Mouse (Mus musculus) heart, postnatal 0 days (tissue): ENCODE results near the gene Spns2. TPM values are rescaled to one million over a fixed set of nuclear protein-coding genes. Genes with fewer than 3 reads are reported as not detected.

Experiments used
- ATAC-seq: fragments of 200-750 bp; cut with Nextera tagmentation; 2 replicates; pipeline ENCODE4 v1.8.0; 2017; ENCODE audit warnings: low read depth, moderate number of reproducible peaks, moderate library complexity; ENCODE audit not compliant: insufficient read depth
- DNase-seq: peaks from one replicate; pipeline ENCODE4 v3.0.0-alpha.2; 2016; ENCODE audit warnings: low spot score
- H3K27ac ChIP-seq: fragments of 300-500 bp; sonication (generic); 2 replicates; pipeline ENCODE4 v1.5.1; 2014; ENCODE audit warnings: low read depth, mild to moderate bottlenecking
- H3K27me3 ChIP-seq: fragments of 300-500 bp; sonication (generic); 2 replicates; pipeline ENCODE4 v1.6.1; 2014; ENCODE audit warnings: low read length, mixed read lengths; ENCODE audit not compliant: control insufficient read depth, insufficient read depth
- H3K36me3 ChIP-seq: fragments of 300-500 bp; sonication (generic); replicated peaks from 2 replicates; pipeline ENCODE4 v1.6.1; 2014; ENCODE audit warnings: low read length, mixed read lengths; ENCODE audit not compliant: control insufficient read depth, insufficient read depth
- H3K4me1 ChIP-seq: fragments of 300-500 bp; sonication (generic); 2 replicates; pipeline ENCODE4 v1.6.1; 2014; ENCODE audit warnings: antibody characterized with exemption; ENCODE audit not compliant: control insufficient read depth, insufficient read depth
- H3K4me2 ChIP-seq: fragments of 300-500 bp; sonication (generic); 2 replicates; pipeline ENCODE4 v1.6.1; 2014; ENCODE audit warnings: low read depth, mild to moderate bottlenecking, low read length, moderate library complexity
- H3K4me3 ChIP-seq: fragments of 300-500 bp; sonication (generic); 2 replicates; pipeline ENCODE4 v1.5.1; 2014; ENCODE audit warnings: low read depth, low read length
- H3K9ac ChIP-seq: fragments of 300-500 bp; sonication (generic); replicated peaks from 2 replicates; pipeline ENCODE4 v1.6.1; 2014; ENCODE audit warnings: low read depth, low read length, mixed read lengths
- H3K9me3 ChIP-seq: fragments of 300-500 bp; sonication (generic); replicated peaks from 2 replicates; pipeline ENCODE4 v1.6.1; 2016; ENCODE audit warnings: low read length; ENCODE audit not compliant: control insufficient read depth
- CTCF ChIP-seq: IDR thresholded peaks from 2 replicates; pipeline ENCODE4 v1.5.1; 2016; ENCODE audit warnings: antibody characterized with exemption, control low read depth, low read depth
- EP300 ChIP-seq: IDR thresholded peaks from 2 replicates; pipeline ENCODE4 v1.6.1; 2016; ENCODE audit warnings: antibody characterized with exemption, low read depth
- WGBS: fragments of 180-500 bp; shearing (Covaris S2); extraction: QIAGEN DNeasy Blood & Tissue Kit; methylation state at CpG from one replicate; pipeline ENCODE4 v1.1.7; 2014; 5-methylcytosine and 5-hydroxymethylcytosine counted together
- polyA plus RNA-seq: library from polyadenylated mRNA; unstranded; fragments of >200 nt; fragmentation: Nextera tagmentation; extraction: Ambion mirVana; gene quantifications from 2 replicates; pipeline ENCODE4 v1.2.1, GENCODE M21; 2015
- total RNA-seq: library from RNA; depleted of rRNA; stranded (reverse); fragments of >200 nt; gene quantifications from 2 replicates; pipeline ENCODE4 v1.2.3, GENCODE M21; 2014; ENCODE audit warnings: low replicate concordance; rRNA removed

The Spns2 gene
- total RNA-seq (31.8 and 44.2 TPM in 2 replicates), polyA plus RNA-seq (2.4 and 2.9 TPM in 2 replicates)

DNA sequence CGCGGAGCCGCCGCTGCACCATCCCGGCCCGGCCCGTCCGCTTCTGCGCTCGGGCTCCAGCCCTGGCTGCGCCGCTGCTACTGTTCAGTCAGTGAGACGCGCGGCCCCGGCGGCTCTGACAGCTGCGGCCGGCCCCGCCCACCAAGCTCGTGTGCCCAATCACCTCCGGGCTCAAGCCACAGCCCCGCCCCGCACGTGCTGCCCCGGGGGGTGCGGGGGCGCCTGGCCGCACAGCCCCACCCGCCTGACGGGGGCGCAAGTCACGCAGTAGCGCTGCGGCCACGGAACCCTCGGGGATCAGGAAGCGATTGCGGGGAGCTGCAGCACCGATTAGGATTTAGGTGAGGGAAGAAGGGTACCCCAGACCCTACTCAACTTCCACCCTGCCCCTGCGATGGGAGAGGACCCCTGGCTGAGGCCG lies at the start of gene Spns2:
TSS of gene Spns2 (minus strand) at position 24 of the 421 bp plus-strand sequence.
- H3K27ac ChIP-seq, result peak within 1 kb of the TSS; percentile 58
- no peaks in the 10 kb centered on the region for H3K4me1 ChIP-seq

DNA sequence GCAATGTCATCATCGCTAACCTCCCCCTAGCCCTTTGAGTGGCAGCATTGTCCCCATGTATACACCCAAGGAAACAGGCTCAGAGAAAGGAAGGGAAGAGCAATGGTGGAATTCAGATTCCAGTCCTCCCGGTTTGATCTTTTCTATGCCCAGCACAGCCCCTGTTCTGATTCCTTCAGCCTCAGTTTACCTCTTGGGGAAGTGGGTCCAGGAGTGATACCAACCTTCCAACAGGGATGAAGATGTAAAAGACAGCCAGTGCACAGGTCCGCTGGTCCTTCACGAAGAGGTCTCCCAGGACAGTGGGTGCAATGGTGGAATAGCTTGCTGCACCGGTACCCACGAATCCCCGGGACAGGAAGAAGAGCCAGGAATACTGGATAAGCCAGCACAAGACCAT lies 49.1 kb upstream of the Spns2 start:
- no peaks in the 10 kb centered on the region for H3K4me1 ChIP-seq
- no peak overlapping the region for H3K4me2 ChIP-seq
- no peak overlapping the region for H3K9ac ChIP-seq
- no peaks in the 10 kb centered on the region for H3K27me3 ChIP-seq
- H3K36me3 ChIP-seq, result no peaks in the 10 kb centered on the region
- H3K4me3 ChIP-seq, result no peak overlapping the region
- 85% methylated on average over 7 of the region's 7 CpGs for WGBS
- DNase-seq (no peak), ATAC-seq (no peak)
- TF ChIP-seq CTCF, result no peak
- TF ChIP-seq EP300, result no peak
- no peaks in the 10 kb centered on the region for H3K9me3 ChIP-seq
- no peak overlapping the region for H3K27ac ChIP-seq

More for the DNA sequence above, at the start of gene Spns2:
- H3K4me2 ChIP-seq, result peak within 1 kb of the TSS; percentile 98
- H3K9ac ChIP-seq, result peak within 1 kb of the TSS; percentile 68
- peak within 1 kb of the TSS; percentile 73 for H3K4me3 ChIP-seq
- peak; percentile 93 for ATAC-seq
- H3K9me3 ChIP-seq, result no peaks in the 10 kb centered on the region
- no peak for TF ChIP-seq EP300
- TF ChIP-seq CTCF, result peak; percentile 46
- under 1% methylated on average over 32 of the region's 42 CpGs for WGBS
- peak; percentile 81 for DNase-seq
- no peaks in the 10 kb centered on the region for H3K36me3 ChIP-seq
- peaks cover 40% of the 10 kb centered on the region for H3K27me3 ChIP-seq

DNA sequence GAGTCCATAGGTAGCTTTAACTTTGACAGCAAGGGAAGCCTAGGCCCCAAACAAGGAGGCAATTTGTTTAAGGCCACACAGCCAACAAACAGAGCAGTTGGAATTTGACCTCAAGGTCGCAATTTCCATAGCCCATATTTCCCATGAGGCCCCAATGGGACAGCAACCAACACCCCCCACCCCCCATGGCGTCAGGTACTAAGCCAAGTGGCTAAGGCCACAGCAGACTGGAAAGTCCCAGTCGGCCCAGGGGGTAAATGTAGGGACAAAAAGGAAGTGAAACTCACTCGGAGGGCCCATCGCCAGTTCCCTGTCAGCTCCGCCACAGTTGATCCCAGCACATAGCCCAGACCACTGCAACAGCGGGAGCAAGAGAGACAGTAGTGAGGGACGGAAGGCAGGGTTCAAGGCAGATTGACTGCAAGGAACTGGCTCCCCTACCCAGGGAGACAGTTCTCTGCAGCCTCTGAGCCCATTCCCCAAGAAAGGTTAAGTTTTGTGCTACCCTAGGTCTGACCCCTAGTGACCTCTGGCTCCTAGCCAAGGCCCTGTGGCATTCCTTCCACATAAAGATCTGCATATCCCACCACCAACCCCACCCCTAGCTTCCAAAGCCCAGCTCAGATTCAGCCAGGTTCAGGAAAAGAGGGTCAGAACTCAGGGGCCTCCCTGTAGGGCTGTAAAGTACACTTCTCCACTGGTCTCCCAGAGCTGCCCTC lies 48.5 kb upstream of the Spns2 start:
- TF ChIP-seq EP300, result no peak
- TF ChIP-seq CTCF, result no peak
- no peaks in the 10 kb centered on the region for H3K9me3 ChIP-seq
- peak; percentile 58 for ATAC-seq
- H3K4me3 ChIP-seq, result no peak overlapping the region
- H3K9ac ChIP-seq, result no peak overlapping the region
- no peaks in the 10 kb centered on the region for H3K27me3 ChIP-seq
- H3K4me1 ChIP-seq, result no peaks in the 10 kb centered on the region
- DNase-seq, result no peak
- no peaks in the 10 kb centered on the region for H3K36me3 ChIP-seq
- no peak overlapping the region for H3K27ac ChIP-seq
- no peak overlapping the region for H3K4me2 ChIP-seq
- WGBS, result 50% methylated on average over 8 of the region's 8 CpGs

DNA sequence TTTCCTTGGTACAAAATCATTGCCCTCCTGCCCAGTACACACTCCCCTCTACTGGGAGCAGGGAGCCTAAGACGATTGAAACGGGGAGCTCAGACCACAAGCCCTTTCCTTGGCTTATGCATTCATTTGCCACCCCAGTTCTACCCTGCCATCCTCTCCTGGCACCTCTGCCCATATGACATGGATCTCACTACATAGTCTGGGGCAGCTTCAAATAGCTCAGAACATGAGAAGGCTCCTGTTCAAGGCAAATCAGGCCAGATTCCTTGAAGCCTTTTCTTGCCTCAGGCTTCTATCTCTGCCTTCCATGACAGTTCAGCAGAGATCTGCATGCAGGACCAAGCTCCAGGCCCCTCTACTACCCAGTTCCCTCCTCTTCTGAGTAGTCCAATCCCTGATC lies 47.8 kb upstream of the Spns2 start:
- Histone ChIP-seq H3K9me3 (no peaks in the 10 kb centered on the region), H3K4me1 (no peaks in the 10 kb centered on the region), H3K9ac (no peak overlapping the region), H3K4me3 (no peak overlapping the region), H3K27ac (no peak overlapping the region), H3K4me2 (no peak overlapping the region), H3K36me3 (no peaks in the 10 kb centered on the region), H3K27me3 (no peaks in the 10 kb centered on the region)
- TF ChIP-seq CTCF (no peak), EP300 (no peak)
- 100% methylated on average over 2 of the region's 2 CpGs for WGBS
- DNase-seq (no peak), ATAC-seq (no peak)

DNA sequence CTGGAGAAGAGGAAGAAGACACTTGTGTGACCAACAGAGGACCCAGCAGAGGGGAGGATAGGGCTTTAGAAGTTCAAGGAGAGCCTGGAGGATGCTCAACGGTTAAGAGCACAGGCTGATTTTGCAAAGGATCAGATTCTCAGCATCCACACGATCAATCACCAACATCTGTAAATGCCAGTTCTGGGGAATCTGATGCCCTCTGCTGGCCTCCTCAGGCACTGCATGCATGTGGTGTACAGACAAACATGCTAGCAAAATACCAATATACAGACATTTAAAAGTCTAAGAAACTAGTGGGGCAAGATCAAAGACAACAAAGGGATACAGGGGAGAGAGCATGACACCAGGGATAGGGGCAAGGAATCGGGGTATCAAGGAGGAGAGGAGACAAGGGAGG lies 45.8 kb upstream of the Spns2 start:
- no peak overlapping the region for H3K9ac ChIP-seq
- H3K9me3 ChIP-seq, result no peaks in the 10 kb centered on the region
- ATAC-seq, result no peak
- H3K27ac ChIP-seq, result no peak overlapping the region
- no peak overlapping the region for H3K4me3 ChIP-seq
- H3K4me2 ChIP-seq, result no peak overlapping the region
- 75% methylated on average over 3 of the region's 3 CpGs for WGBS
- H3K36me3 ChIP-seq, result no peaks in the 10 kb centered on the region
- no peak for TF ChIP-seq EP300
- TF ChIP-seq CTCF, result 0 out of 2 replicates have a peak, but pooled peaks have one; percentile 5
- DNase-seq, result no peak
- H3K4me1 ChIP-seq, result no peaks in the 10 kb centered on the region
- H3K27me3 ChIP-seq, result no peaks in the 10 kb centered on the region

DNA sequence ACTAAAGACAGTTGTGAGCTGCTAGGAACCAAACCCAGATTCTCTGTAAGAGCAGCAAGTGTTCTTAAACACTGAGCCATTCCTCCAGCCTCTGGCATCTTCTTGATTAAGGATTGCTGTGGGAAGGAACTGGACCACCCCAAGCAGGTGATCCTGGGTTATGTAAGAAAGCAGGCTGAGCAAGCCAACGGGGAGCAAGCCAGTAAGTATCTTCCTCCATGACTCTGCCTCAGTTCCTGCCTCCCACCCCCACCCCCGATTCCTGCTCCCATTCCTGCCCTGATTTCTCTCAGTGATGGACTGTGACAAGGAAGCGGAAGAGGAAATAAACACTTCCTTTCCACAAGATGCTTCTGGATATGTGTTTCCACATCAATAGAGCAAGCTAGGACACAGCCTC lies 43.2 kb upstream of the Spns2 start:
- no peaks in the 10 kb centered on the region for H3K27me3 ChIP-seq
- WGBS, result 65% methylated on average over 3 of the region's 3 CpGs
- no peak overlapping the region for H3K4me3 ChIP-seq
- H3K9ac ChIP-seq, result no peak overlapping the region
- ATAC-seq (no peak), DNase-seq (no peak)
- no peak overlapping the region for H3K4me2 ChIP-seq
- no peak overlapping the region for H3K27ac ChIP-seq
- TF ChIP-seq EP300 (no peak), CTCF (no peak)
- no peaks in the 10 kb centered on the region for H3K36me3 ChIP-seq
- no peaks in the 10 kb centered on the region for H3K4me1 ChIP-seq
- no peaks in the 10 kb centered on the region for H3K9me3 ChIP-seq
